Comparison of ENCODE assay signal across 8 mouse cellular contexts in genomic region chr3:115888310-115889106, GRCm38 (mm10). TPM values are rescaled to one million over a fixed set of nuclear protein-coding genes. Genes with fewer than 3 reads are reported as not detected.
A peak's percentile ranks its signal among the peaks of the same experiment; 100 is the strongest.
DNase-seq lines count a peak whose midpoint lies in the region; ATAC-seq and TF ChIP-seq lines count a peak whose summit lies in the region.

No protein-coding gene starts in this region.

- 0 out of 2 replicates have a peak overlapping the region, but pooled peaks have one; percentile 82 for H3K27ac ChIP-seq in embryonic facial prominence, embryonic 15.5 days (replicated peaks)
- H3K27ac ChIP-seq in limb, embryonic 10.5 days = peak overlapping the region; percentile 89

- H3ac ChIP-seq in myocyte (ENCODE audit: control insufficient read depth, insufficient read length) = peak overlapping the region; percentile 34

- ATAC-seq in embryonic facial prominence, embryonic 15.5 days (ENCODE audit: insufficient number of reproducible peaks, low FRiP score, low TSS enrichment, low read depth) = peak; percentile 40; the same call in 1 of the 2 replicates

- peaks cover 14% of the 10 kb centered on the region for H3K79me2 ChIP-seq in myocyte (ENCODE audit: control insufficient read depth, insufficient read depth)

- TF ChIP-seq POLR2A in myocyte (IDR thresholded peaks at IDR 0.05; ENCODE audit: insufficient read length, low read depth) = no peak

- no peaks in the 10 kb centered on the region for H3K4me1 ChIP-seq in embryonic facial prominence, embryonic 15.5 days
- H3K4me1 ChIP-seq in limb, embryonic 10.5 days = 0 out of 2 replicates have a peak, but pooled peaks cover 4% of the 10 kb centered on the region

- H3K4me3 ChIP-seq in embryonic facial prominence, embryonic 15.5 days (replicated peaks) = peak overlapping the region; percentile 84
- H3K4me3 ChIP-seq in limb, embryonic 10.5 days = peak overlapping the region; percentile 75
- H3K4me3 ChIP-seq in myocyte = peak overlapping the region; percentile 85

- H3K9me3 ChIP-seq in embryonic facial prominence, embryonic 15.5 days (replicated peaks) = no peaks in the 10 kb centered on the region
- no peaks in the 10 kb centered on the region for H3K9me3 ChIP-seq in limb, embryonic 10.5 days (replicated peaks)

- H3K27me3 ChIP-seq in embryonic facial prominence, embryonic 15.5 days = no peaks in the 10 kb centered on the region
- no peaks in the 10 kb centered on the region for H3K27me3 ChIP-seq in limb, embryonic 10.5 days (ENCODE audit: low read depth, poor library complexity, severe bottlenecking)
- no peaks in the 10 kb centered on the region for H3K27me3 ChIP-seq in myocyte (ENCODE audit: control insufficient read depth, insufficient read depth, insufficient read length)

- H3K36me3 ChIP-seq in embryonic facial prominence, embryonic 15.5 days = no peaks in the 10 kb centered on the region
- 0 out of 2 replicates have a peak, but pooled peaks cover 4% of the 10 kb centered on the region for H3K36me3 ChIP-seq in limb, embryonic 10.5 days
- peaks cover 8% of the 10 kb centered on the region for H3K36me3 ChIP-seq in myocyte (ENCODE audit: control insufficient read depth, insufficient read depth)

- DNase-seq in adrenal gland, postnatal 36 days = peak; percentile 21 to 24
- no peak for DNase-seq in adrenal gland, postnatal 10 days
- DNase-seq in ovary, adult 18-20 months (ENCODE audit: low spot score) = peak; percentile 8
- DNase-seq in ovary, postnatal 10 days (ENCODE audit: low spot score) = no peak
- no peak for DNase-seq in limb, embryonic 10.5 days (ENCODE audit: low spot score)
- no peak for DNase-seq in B cell, adult 2 months

- H3K9ac ChIP-seq in embryonic facial prominence, embryonic 15.5 days = peak overlapping the region; percentile 58

- peak overlapping the region; percentile 75 for H3K4me2 ChIP-seq in embryonic facial prominence, embryonic 15.5 days (replicated peaks)
- peak overlapping the region; percentile 73 for H3K4me2 ChIP-seq in myocyte (ENCODE audit: low read depth)

- WGBS in embryonic facial prominence, embryonic 15.5 days = 3% methylated on average over 21 of the region's 21 CpGs
- WGBS in limb, embryonic 10.5 days = 3% methylated on average over 21 of the region's 21 CpGs

TF ChIP-seq in myocyte, 11 proteins besides CTCF, POLR2A, EP300 and RAD21:
- TF ChIP-seq MYOD1 (IDR thresholded peaks at IDR 0.05; ENCODE audit: control insufficient read depth in 1 of 3, insufficient read length in 2 of 3, low read depth in 2 of 3) = no peak
- no peak for TF ChIP-seq USF1 (IDR thresholded peaks at IDR 0.05; ENCODE audit: low read depth)
- TF ChIP-seq TCF12 (IDR thresholded peaks at IDR 0.05; ENCODE audit: insufficient read depth, poor library complexity, severe bottlenecking) = no peak
- TF ChIP-seq MAX (IDR thresholded peaks at IDR 0.05; ENCODE audit: low read depth) = no peak
- TF ChIP-seq E2F4 (IDR thresholded peaks at IDR 0.05; ENCODE audit: insufficient read depth) = no peak
- no peak for TF ChIP-seq SRF (IDR thresholded peaks at IDR 0.05; ENCODE audit: control insufficient read depth, insufficient read length, low read depth)
- no peak for TF ChIP-seq POLR2AphosphoS2 (IDR thresholded peaks at IDR 0.05; ENCODE audit: insufficient read length, low read depth)
- no peak for TF ChIP-seq REST (IDR thresholded peaks at IDR 0.05; ENCODE audit: insufficient read depth, insufficient read length)
- no peak for TF ChIP-seq MYOG (IDR thresholded peaks at IDR 0.05; ENCODE audit: control insufficient read depth in 1 of 3, insufficient read depth in 1 of 3, insufficient read length in 2 of 3, low read depth in 2 of 3)
- no peak for TF ChIP-seq TCF3 (IDR thresholded peaks at IDR 0.05; ENCODE audit: insufficient read length, low read depth)
- no peak for TF ChIP-seq CEBPB (IDR thresholded peaks at IDR 0.05; ENCODE audit: insufficient read depth, poor library complexity, severe bottlenecking)
TF ChIP-seq in myocyte: peak in this region for 0.

RNA-seq across cellular contexts. Expression of gene Dph5, which starts 0.9 kb away (rescaled TPM):
- 10 to 100 TPM; 19.5 to 20.8 TPM for total RNA-seq in adrenal gland, postnatal 36 days (2021)
- 10 to 100 TPM; 18.9 to 19.3 TPM for total RNA-seq in adrenal gland, postnatal 10 days (2021)
- polyA plus RNA-seq in embryonic facial prominence, embryonic 15.5 days (2015; fragmentation: Nextera tagmentation; extraction: Ambion mirVana) = 24.0 and 26.8 TPM in 2 replicates
- 27.8 and 28.2 TPM in 2 replicates for polyA plus RNA-seq in limb, embryonic 10.5 days (2016; fragmentation: Nextera tagmentation; extraction: Ambion mirVana)
- 8.8 TPM for polyA plus RNA-seq in myocyte (2012; fragmentation: generic; extraction: Trizol)

Comparison
In these comparisons a context has a peak if more than half of its experiments do, and no peak if none do; other contexts are left out.
1. DNase-seq: peak in adrenal gland, postnatal 36 days (2 of 2) and ovary, adult 18-20 months (single experiment); none in adrenal gland, postnatal 10 days (single experiment), ovary, postnatal 10 days (single experiment), limb, embryonic 10.5 days (single experiment) and B cell, adult 2 months (0 of 2).
2. Peak in every context shown above with its lines, with median percentiles within 50 percentile points of each other: H3K4me3 ChIP-seq.